Mouse (Mus musculus): Measurements from ENCODE around the gene Paqr7.
"Not testable (repeated sequence)": the region's sequence is repeated elsewhere in the genome, so short reads cannot be mapped to it uniquely, and the experiment has no call there.

Paqr7 gene

GRCm38 (mm10) chr4:134471469-134471868 lies 25.0 kb upstream of the Paqr7 start:
- DNase-seq (ENCODE audit: low spot score in 2 of 2): no peak

DNA sequence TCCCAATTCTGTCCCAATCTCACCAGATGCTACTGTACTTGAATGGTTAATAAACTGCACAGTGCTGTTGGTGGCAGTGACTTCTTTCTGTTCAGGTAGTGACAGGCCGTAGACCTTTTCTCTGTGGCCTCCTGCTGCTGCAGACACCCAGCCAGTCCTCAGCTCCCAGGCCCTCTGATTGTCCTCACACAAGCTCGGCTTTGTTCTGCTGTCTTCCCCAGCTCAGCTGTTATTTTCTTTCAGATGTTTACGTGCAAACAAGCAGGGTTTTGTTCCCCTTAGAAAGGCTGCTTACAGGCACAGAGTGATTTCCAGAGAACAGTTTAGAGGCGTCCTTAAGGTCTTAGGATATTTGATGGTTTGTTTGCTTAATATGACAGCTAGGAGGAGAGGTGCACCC lies 22.7 kb upstream of the Paqr7 start:
- no peak for DNase-seq (ENCODE audit: low spot score in 2 of 2)

DNA sequence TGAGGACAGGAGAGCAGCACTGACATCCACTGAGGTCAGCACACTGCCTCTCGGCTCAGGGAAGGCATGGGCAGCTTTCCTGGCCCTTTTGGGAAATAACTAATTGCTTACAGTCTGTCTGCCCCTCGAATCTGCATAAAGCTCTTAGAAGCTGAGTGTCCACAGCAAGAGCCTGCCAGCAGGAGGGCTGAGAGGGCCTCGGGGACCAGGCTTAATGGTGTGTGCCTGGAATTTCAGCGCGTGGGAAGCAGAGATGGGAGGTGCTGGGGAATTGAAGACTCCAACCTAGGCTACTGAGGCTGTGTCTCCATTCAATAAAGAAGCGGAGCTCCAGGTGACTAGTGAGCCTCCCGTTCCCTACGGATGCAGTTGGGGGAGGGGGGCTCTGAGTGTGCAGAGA lies 22.3 kb upstream of the Paqr7 start:
- DNase-seq (ENCODE audit: low spot score in 2 of 2): no peak

- no peak for DNase-seq (ENCODE audit: low spot score in 2 of 2)
Observed at GRCm38 (mm10) chr4:134476899-134477298, 19.6 kb upstream of the Paqr7 start.

GRCm38 (mm10) chr4:134478031-134478430 lies 18.5 kb upstream of the Paqr7 start:
- peak; percentile 94 to 97 for DNase-seq (ENCODE audit: low spot score in 2 of 2)

- no peak for DNase-seq (ENCODE audit: low spot score in 2 of 2)
Observed at GRCm38 (mm10) chr4:134479839-134480238, 16.7 kb upstream of the Paqr7 start.

- peak; percentile 72 to 81 for DNase-seq (ENCODE audit: low spot score in 2 of 2)
Observed at GRCm38 (mm10) chr4:134480864-134481263, 15.6 kb upstream of the Paqr7 start.

- no peak for DNase-seq (ENCODE audit: low spot score in 2 of 2)
Observed at GRCm38 (mm10) chr4:134481270-134481669, 15.2 kb upstream of the Paqr7 start.

GRCm38 (mm10) chr4:134482442-134482841 lies 14.1 kb upstream of the Paqr7 start:
- DNase-seq (ENCODE audit: low spot score in 2 of 2): no peak

GRCm38 (mm10) chr4:134483078-134483688 lies 13.3 kb upstream of the Paqr7 start:
- no peak for DNase-seq (ENCODE audit: low spot score in 2 of 2)

GRCm38 (mm10) chr4:134483696-134484095 lies 12.8 kb upstream of the Paqr7 start:
- DNase-seq (ENCODE audit: low spot score in 2 of 2): peak; percentile 56 to 67

DNA sequence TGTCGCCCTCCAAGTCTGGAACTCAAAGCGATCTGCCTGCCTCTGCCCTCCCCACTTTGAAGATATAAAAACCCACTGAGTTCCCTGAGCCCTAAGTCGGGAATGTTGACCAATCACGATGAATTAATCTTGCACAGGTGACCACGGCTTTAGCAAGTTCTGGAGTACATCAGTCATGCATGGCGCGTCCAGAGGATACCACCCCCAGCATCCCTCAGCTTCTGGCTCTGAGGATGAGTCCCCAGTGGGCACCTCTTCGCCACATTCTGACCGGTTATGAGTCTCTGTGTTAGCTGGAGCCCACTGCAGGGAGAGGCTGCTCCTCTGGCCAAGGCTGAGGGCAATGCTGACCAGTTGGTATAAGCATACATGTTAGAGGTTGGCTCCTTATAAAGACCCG lies 12.3 kb upstream of the Paqr7 start:
- DNase-seq (ENCODE audit: low spot score in 2 of 2): no peak

- no peak for DNase-seq (ENCODE audit: low spot score in 2 of 2)
Observed at GRCm38 (mm10) chr4:134485151-134485900, 11.2 kb upstream of the Paqr7 start.

GRCm38 (mm10) chr4:134488211-134488610 lies 8.3 kb upstream of the Paqr7 start:
- no peak for DNase-seq (ENCODE audit: low spot score in 2 of 2)

- no peak for DNase-seq (ENCODE audit: low spot score in 2 of 2)
Observed at GRCm38 (mm10) chr4:134489986-134490665, 6.4 kb upstream of the Paqr7 start.

DNA sequence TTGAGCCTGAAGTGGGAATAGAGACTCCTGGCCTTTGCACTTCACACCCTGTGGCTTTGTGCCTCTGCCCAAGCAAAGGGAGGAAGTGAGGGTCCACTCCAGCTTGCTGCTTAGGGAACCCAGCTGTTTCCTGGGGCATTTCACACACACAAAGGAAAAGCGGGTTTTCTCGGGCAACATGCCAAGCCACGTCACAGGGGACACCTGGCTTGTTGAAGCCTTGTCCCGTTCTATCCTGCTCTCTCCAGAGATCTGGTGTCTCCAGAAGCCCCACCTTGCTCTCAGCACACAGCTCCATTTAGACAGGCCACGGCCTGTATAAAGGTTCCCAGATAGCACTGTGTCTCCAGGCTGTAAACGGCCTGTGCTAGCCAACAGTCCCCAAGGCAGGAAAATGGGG lies 4.8 kb upstream of the Paqr7 start:
- DNase-seq (ENCODE audit: low spot score in 2 of 2): no peak

- DNase-seq (ENCODE audit: low spot score in 2 of 2): not testable (repeated sequence)
Observed at GRCm38 (mm10) chr4:134494161-134494560, 2.3 kb upstream of the Paqr7 start.

DNA sequence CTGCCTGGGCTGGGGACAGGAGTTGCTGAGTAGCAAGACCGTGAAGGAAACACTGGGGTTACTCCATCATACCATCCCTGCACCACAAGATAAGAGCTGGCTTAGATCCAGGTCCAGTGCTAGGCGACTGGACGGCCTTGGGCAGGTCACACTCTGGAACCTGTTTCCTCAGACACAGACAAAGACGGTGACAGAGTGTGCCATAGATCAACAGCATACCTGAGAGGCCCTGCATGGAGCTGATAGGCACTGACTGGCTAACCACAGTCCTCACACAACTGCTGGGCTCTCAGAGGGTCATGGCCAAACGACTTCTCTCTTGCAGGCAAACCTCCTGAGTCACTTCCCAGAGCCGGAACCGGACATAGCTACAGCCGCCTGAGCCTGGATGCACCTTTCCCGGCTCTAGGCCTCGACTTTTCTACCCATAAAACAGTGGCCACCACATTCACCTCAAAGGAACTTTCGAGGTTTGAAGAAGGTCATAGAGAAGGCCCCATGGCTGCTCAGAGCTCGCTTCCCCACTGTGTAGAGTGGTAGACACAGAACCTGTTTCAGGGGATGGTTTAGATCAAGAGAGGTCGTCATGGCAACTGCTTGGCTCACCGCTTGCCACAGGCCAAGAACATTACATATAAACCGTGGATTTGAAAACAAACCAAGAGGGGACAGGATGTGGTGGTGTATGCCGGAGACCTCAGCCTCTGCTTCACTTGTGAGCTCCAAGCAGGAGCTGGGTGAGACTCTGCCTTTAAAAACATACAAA lies 1.5 kb upstream of the Paqr7 start:
- DNase-seq (ENCODE audit: low spot score in 2 of 2): no peak

GRCm38 (mm10) chr4:134495546-134495923 lies 962 bp upstream of the Paqr7 start:
- DNase-seq (ENCODE audit: low spot score in 2 of 2): no peak

- no peak for DNase-seq (ENCODE audit: low spot score in 2 of 2)
Observed at GRCm38 (mm10) chr4:134497223-134497622, 726 bp downstream of the Paqr7 start.

DNA sequence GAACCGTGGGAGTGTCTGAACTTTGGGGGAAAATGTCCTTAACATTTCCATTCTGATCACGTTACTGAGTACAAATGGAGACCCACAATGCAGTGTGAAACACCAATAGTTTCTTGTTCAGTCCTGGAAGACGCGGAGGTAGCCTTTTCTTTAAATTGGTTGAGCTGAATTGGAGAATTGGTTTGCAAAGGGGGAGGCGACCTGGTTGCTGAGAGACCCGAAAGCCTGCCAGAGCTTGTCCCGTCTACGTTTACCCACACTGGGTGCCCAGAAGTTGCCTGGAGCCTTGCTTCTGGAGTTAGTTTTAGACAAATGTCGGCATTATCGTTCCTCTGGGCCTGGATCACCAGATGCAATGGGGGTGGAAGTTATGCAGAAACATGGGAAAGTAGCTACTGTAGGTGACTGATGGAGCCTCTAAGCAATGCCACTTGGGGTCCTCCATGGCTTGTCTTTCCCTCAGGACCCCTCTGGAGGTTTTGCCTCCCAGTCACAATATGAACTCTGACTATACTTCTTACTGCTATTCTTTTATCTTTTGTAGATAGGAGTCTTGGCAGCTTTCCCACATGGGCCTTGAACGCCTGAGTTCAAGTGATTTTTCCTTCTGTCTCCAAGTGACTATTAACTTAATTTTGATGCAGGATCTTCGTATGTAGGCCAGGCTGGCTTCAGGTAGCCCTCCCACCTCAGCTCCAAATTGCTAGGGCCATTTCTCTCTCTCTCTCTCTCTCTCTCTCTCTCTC lies 1.7 kb downstream of the Paqr7 start:
- DNase-seq (ENCODE audit: low spot score in 2 of 2): peak in 1 of 2 experiments; percentile 68

Data from frontal cortex, postnatal 36 days (tissue).